Mouse (Mus musculus) small intestine, adult 2 months (tissue): ENCODE data around the gene Cdc42ep4.

Source experiments
- CTCF ChIP-seq: fragments of 200-500 bp; IDR thresholded peaks from 2 replicates; pipeline ENCODE4 v1.5.1; 2012; ENCODE audit warnings: low read depth, mild to moderate bottlenecking, control low read depth, inconsistent platforms, low read length, moderate library complexity, mixed read lengths; ENCODE audit not compliant: insufficient replicate concordance, insufficient read length; ENCODE audit errors: extremely low read depth
- POLR2A ChIP-seq: fragments of 200-500 bp; IDR thresholded peaks from 2 replicates; pipeline ENCODE4 v1.6.1; 2012; ENCODE audit warnings: low read depth, mild to moderate bottlenecking, control low read depth, inconsistent platforms, low read length, moderate library complexity

GRCm38 (mm10) chr11:113763449-113763848 lies 11.8 kb upstream of the Cdc42ep4 start:
- TF ChIP-seq CTCF = no peak
- TF ChIP-seq POLR2A = no peak
